ENCODE assay signal across 12 mouse cellular contexts in genomic region chr7:6825966-6826647, GRCm38 (mm10).
DNase-seq lines count a peak whose midpoint lies in the region; ATAC-seq and TF ChIP-seq lines count a peak whose summit lies in the region.
"Had no signal": no experiment of that assay in that cellular context is flagged by ENCODE, and none has a peak within 500 bp of the region (broad histone marks: within the 10 kb centered on the region; RNA-seq: fewer than 3 reads in every experiment).

No protein-coding gene starts in this region.

- WGBS in lung, postnatal 0 days, result 52% methylated on average over 11 of the region's 11 CpGs

- H3K27me3 ChIP-seq in lung, postnatal 0 days (replicated peaks; ENCODE audit: insufficient read depth, low read length), result no peaks in the 10 kb centered on the region
- H3K27me3 ChIP-seq: embryonic facial prominence, embryonic 15.5 days; hindbrain, embryonic 13.5 days; liver, embryonic 15.5 days had no signal

- no peaks in the 10 kb centered on the region for H3K9me3 ChIP-seq in lung, postnatal 0 days (ENCODE audit: low read length)
- H3K9me3 ChIP-seq: embryonic facial prominence, embryonic 15.5 days; G1E; hindbrain, embryonic 13.5 days; liver, embryonic 15.5 days had no signal

- no peak for TF ChIP-seq CTCF in lung, postnatal 0 days (IDR thresholded peaks at IDR 0.05)

- DNase-seq in adrenal gland, postnatal 10 days, result peak; percentile 72
- peak; percentile 28 for DNase-seq in gastrocnemius, postnatal 10 days
- DNase-seq in kidney, adult 18-20 months, result peak; percentile 26
- peak; percentile 92 for DNase-seq in lung, postnatal 0 days (ENCODE audit: low spot score)
- no peak for DNase-seq in cerebellum, adult 9-11 months
- no peak for DNase-seq in frontal cortex, postnatal 36 days (ENCODE audit: low spot score in 2 of 2)
- DNase-seq in spleen, adult 18-20 months, result no peak
- DNase-seq in layer of hippocampus, adult 9-11 months, result no peak

- no peak overlapping the region for H3K9ac ChIP-seq in lung, postnatal 0 days (replicated peaks; ENCODE audit: low read depth)
- H3K9ac ChIP-seq: embryonic facial prominence, embryonic 15.5 days; hindbrain, embryonic 13.5 days; liver, embryonic 15.5 days had no signal

- H3K4me1 ChIP-seq in lung, postnatal 0 days (ENCODE audit: insufficient read depth, low read depth, low read length), result no peaks in the 10 kb centered on the region
- H3K4me1 ChIP-seq: liver, embryonic 15.5 days had no signal

- H3K27ac ChIP-seq in lung, postnatal 0 days (ENCODE audit: low read length), result peak overlapping the region; percentile 33; the same call in 1 of the 2 replicates
- H3K27ac ChIP-seq: embryonic facial prominence, embryonic 15.5 days; hindbrain, embryonic 13.5 days; liver, embryonic 15.5 days had no signal

- H3K4me3 ChIP-seq in lung, postnatal 0 days (ENCODE audit: low read depth, low read length), result no peak overlapping the region
- H3K4me3 ChIP-seq: embryonic facial prominence, embryonic 15.5 days; hindbrain, embryonic 13.5 days; liver, embryonic 15.5 days had no signal

- peak; percentile 78 for TF ChIP-seq EP300 in lung, postnatal 0 days (IDR thresholded peaks at IDR 0.05)

- peak; percentile 90 for ATAC-seq in lung, postnatal 0 days

- H3K4me2 ChIP-seq in lung, postnatal 0 days (replicated peaks; ENCODE audit: low read depth, low read length), result no peak overlapping the region
- H3K4me2 ChIP-seq: embryonic facial prominence, embryonic 15.5 days; hindbrain, embryonic 13.5 days; liver, embryonic 15.5 days had no signal

- no peaks in the 10 kb centered on the region for H3K36me3 ChIP-seq in lung, postnatal 0 days (ENCODE audit: insufficient read depth, low read length)
- H3K36me3 ChIP-seq: embryonic facial prominence, embryonic 15.5 days; G1E; hindbrain, embryonic 13.5 days; liver, embryonic 15.5 days had no signal

Comparison
In these comparisons a context has a peak if more than half of its experiments do, and no peak if none do; other contexts are left out.
1. DNase-seq: peak in adrenal gland, postnatal 10 days (single experiment), gastrocnemius, postnatal 10 days (single experiment), kidney, adult 18-20 months (single experiment) and lung, postnatal 0 days (single experiment); none in cerebellum, adult 9-11 months (single experiment), frontal cortex, postnatal 36 days (0 of 2), spleen, adult 18-20 months (0 of 2) and layer of hippocampus, adult 9-11 months (single experiment).